Mouse (Mus musculus): ENCODE measurements around the gene Ank3. TPM values are rescaled to one million over a fixed set of nuclear protein-coding genes. Genes with fewer than 3 reads are reported as not detected.

Gene Ank3
- polyA plus RNA-seq, 1 experiment from 2014 or later = 10.5 TPM

DNA sequence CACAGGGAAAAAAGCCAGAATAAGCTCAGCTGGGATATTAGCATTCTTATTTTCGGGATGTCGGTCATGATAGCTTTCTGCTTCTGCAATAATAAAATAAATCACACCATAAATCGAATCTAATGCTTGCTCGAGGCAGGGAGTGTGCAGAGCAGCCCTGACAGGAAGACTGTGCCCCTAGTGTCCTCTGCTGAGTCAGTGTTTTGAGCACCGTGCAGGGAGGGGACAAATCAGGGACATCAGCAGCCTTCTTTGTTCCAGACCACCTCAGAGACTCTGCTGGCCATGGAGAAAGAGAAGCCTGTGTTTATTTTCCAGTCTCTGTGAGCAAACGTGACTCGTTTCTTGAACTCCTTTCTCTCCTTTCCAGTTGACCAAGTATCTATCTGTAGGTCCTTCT, 352.8 kb downstream of the Ank3 start:
- no peak for DNase-seq (ENCODE audit: low spot score)

DNA sequence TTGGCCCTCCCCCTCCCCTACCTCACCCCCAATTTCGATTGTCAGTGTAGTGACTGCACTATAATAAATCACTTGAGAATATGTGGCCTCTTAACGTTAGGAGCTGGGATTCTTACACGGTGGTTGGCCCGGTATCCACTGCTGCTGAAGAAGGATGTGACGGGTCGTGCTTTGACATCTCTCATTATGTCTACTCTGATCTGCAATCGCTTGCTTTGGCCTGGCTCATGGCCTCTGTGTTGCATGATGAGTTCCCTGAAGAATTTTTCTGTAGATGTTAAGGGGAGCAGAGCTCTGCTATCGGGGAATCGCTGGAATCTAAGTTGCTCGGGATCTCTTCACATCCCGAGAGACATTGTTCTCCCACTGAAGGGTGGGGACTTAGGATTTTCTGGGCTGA, 354.9 kb downstream of the Ank3 start:
- DNase-seq (ENCODE audit: low spot score) = no peak

DNA sequence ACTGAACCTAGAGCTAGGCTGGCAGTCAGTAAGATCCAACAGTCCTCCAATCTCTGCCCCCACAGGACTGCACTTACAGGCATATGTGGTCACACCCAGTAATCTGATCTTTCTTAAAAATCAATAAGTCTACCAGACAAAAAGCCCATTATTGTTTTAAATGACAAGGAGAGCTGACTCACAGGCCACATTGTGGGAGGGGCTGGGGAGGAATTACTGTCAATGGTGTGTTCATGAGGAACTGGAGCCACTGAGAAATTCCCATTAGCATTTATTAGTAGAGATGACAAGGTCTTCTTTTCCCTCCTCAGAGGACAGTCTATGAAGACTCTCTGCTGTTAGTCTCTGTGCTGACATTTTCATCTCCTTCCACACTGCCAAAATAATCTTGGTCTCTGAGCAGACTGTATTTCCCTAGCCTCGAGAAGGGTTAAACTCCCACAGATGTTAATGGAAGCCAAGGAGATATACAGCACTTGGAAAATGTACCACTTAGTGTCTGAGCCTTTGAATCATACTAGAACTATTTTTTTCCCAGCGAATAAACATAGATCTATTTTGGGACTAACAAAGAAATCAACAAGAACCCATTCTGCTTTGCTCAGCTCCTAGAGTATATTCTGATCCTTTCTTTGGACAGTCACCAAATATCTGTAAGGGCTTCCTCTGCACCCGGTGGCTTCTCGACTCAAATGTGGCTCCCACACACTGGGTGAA, 358.5 kb downstream of the Ank3 start:
- DNase-seq (ENCODE audit: low spot score) = no peak

DNA sequence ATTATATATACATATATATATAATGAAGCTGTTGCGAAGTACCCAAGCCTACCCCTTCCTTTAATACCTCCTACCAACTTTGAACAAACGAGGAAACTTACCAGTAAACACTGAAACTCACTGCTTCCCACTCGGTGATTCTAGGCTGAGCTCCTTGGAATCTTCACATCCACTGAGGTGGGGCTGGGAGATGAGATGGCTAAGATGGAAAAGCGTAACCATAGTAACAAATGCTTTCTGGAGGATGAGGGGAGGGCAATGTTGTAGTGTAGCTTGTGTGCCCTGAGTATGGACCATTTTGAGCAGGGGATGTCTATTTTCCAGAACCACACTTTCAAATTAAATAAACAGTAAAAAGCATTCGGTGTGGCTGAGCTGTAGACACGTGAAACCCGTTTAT, 364.4 kb downstream of the Ank3 start:
- no peak for DNase-seq (ENCODE audit: low spot score)

DNA sequence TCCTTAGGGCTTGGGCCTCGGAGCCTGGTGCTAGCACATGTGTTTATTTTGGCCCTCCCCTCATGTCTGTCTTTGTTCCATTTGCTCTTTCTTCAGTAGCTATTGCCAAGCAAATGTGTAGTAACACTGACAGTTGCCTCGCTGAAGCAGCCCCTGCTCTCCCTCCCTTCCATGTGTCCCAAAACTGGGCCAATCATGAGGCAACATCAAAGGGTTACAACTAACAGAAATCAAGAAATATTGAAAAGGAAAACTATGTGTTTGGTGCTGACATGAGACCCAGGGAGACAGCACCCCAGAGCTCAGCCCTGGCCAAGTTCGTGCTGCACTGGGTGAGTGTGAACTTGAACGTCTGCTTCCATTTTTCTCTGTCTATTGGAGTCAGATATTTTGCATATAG, 365.8 kb downstream of the Ank3 start:
- DNase-seq (ENCODE audit: low spot score) = no peak

DNA sequence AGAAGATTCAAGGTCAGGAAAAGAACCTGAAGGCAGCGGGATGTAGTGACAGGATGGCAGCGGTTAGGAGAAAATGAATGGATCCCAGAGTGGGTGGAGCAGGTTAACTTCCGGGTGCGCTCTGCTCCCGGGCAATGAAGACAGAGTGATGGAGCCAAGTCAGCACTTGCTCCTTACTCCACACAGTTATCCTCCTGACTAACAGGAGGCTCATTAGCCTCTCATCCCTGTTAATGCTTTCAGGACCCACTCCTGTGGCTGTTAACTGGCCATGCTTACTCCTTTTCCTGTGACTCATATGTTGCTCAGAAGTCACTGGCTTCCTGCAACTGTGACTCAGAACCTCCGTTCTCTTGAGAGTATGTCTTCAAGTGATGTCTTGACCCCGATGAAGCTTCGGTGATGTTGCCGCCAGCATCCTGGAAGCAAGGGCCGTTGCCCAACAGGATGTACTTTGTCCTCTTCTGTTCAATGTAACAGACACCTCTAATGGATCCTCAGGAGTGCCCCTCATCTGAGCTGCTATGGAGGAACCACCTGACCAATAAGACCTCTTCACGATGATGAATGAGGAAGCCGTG, 378.6 kb downstream of the Ank3 start:
- no peak for DNase-seq (ENCODE audit: low spot score)

DNA sequence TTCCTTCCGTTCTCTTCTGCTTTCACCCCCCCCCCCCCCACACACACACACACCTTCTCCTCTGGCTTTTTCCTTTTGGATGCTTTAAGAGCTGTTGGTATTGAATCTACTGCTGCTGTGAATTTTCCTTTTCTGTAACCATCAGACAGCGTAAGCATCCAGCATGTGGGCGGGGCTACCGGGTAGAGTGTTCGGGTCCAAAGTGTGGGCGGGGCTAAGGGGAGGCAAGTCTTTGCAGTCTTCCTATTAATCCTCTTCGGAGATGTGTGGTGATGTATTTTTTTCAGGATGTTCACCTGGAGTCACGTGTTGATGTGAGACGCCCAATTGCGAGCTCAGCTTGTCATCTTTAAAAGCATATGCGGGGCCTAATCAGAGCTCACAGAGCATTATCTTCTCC, 379.2 kb downstream of the Ank3 start:
- no peak for DNase-seq (ENCODE audit: low spot score)

DNA sequence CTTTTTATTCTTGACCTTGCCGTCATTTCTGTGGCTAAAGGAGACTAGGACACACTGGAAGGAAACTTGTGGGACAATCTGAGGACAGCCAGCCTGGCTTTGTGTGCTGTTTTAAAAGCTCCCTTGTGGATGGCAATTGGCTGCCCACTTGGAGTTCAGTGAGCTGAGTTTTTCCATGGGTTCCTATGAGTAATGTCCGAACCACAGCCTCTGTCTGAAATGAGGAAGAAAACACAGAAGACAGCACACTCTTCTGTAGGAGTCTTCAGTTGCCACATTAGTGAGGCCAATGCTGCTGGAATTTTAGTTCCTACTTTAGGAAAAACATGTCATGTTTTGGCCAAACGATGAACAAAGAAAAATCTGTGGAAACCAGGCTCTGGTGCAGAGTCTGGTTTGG, 380.7 kb downstream of the Ank3 start:
- DNase-seq (ENCODE audit: low spot score) = no peak

DNA sequence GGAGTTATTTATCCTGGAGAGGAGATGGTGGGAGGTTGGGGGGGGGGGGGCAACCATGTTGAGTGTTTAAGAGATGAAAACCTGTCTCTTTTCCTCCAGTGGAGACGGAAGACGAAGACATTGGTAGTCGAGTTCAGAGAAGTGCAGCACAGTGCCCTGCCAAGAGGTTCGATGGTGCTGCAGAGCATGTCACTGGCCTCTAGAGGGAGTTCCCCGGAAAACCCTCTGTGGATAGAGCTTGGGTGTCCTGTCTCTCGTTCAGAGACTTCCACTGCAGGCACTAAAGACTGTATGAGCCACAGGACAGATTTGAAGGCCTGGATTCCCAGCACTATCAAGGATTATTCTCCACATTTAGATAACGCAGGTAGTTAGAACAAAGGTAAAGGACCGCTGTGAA, 382.9 kb downstream of the Ank3 start:
- DNase-seq (ENCODE audit: low spot score) = no peak

DNA sequence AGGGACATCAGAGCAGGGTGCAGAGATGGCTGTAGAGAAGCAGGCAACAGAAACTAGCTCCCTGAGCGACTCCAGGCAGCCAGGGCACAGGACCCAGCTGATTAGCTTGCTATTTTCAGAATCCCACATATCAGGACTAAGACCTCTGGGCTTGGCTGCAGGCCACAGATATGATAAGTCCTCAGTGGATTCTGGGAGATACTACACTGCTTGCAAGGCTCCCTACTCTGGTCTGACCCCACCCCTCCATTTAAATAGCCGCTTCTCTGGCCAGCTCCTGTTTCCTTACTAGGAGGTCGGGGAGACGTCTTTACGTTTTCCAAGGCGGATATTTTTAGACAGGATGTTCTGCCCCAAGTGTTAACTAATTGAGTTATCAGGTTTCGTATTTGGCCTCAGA, 386.7 kb downstream of the Ank3 start:
- no peak for DNase-seq (ENCODE audit: low spot score)

DNA sequence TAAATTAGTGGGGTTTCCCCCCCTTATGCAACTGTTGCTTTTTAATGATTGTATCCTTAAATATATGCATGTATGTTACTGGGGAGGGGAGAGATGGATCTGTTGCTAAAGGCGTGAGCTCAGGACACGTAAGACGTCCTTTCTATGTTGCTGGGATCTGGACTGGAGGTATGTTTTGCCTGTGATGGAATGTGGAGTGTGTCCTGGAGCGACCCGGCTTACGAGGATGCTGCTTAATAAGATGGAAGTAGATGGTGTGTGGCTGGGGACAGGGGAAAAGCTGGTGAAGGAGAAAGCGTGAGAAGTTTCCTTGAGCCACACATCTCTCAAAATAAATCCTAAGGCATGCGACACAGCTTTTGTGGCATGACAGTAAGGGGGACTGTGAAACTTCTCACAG, 387.1 kb downstream of the Ank3 start:
- no peak for DNase-seq (ENCODE audit: low spot score)

DNA sequence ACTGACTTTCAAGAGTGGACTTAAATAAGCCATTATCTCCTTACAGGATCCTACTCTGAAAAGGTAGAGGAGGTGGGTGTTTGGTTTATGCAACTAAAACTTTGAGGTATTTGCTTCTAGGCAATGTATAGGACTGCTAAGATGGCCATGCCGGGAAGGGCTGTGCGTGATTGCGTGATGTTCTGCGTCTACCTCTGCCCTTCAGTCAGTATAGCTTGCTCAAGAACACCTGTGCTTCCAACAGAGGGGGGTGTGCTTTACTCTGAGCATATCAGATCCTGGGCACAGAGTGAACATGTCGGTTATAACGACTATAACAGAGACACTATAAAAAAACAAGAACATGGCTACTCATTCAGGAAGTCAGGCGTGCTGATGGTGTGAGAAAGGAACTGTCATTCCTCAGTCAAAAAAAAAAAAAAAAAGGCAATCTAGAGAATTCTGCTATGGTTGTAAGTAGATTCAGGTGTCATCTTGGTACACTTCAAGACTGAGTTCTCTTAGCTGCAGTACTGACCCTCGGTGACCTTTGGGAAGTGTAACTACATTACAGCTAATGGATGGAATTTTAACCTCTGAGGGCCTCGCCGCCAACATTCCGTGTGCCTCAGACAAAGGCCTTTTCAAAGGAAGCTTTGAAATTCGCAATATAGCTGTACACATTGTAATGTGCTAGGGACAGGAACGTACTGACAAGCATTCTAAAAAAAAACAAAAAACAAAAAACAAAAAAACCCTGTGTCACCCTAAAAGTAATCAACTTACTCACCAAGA, 387.8 kb downstream of the Ank3 start:
- no peak for DNase-seq (ENCODE audit: low spot score)

DNA sequence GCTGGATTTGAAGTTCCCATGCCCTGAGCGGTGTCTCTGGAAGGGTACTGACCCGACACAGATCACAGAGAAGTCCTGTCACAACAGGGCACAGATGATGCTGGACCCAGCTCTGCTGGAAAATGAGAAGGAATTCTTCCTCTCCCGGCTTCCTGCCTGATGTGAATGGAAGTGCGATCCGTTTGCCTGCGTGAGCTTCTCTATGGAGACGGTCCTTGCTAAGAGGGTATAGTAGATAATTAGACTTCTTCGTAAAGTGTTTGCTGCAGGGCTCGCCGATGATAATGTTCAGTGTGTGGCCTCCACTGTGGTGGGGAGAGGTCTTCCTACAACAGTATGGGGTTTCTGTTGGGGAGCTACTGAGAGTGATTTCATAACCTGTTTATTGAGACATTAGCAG, 388.8 kb downstream of the Ank3 start:
- no peak for DNase-seq (ENCODE audit: low spot score)

DNA sequence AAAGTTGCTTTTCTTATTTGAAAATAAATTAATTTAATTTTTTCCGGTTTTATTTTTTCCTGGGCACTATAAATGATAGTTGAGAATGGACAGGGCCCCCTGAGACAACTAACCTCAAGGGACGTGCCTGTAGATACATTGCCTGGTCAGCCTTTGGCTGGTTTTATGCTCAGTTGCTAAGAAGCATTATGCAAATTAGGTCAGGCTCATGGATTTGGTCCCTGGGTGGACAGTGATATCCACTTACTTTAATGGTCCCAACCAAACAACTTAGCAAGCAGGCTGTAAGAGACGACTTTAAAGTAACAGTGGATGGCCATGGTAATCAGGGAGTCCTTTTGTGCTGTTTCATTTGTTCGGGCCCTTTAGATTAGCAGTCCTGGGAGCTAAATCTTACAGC, 392.0 kb downstream of the Ank3 start:
- no peak for DNase-seq (ENCODE audit: low spot score)

DNA sequence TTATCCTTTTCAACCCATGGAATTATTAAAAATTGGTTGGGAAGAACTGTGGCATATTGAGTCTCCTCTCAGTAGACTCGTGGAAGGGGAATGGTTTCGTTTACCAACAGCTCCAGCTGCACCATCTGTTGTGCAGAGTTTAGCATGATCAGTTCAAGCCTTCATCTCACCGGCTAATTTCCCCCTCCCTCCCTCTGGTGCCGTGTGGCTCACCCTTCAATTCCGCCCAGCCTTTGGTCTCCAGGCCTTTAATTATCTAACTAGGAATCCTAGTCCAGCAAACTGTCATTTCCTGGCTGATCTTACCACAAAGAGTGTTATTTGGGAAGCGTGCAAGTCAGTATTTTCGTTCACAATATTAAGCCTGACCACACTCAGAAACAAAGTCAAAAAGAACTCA, 393.4 kb downstream of the Ank3 start:
- DNase-seq (ENCODE audit: low spot score) = no peak

DNA sequence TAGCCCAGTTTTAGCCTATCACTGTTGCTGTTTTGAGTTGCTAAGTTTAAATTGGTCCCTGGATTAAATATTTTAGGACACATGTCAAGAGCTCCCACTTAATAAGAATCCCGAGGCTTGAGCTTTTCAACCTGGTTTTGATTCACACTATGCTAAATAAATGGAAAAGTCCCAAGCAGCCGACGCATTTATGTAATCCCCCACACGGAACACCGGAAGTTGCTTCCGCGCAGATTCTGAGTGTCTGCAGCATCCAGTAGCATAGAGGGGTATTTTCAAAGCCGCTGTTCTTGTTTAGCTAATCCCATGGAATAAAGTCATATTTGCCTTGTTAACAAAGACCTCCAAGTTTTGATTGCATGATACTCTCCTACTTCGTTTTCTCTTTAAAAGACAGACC, 393.8 kb downstream of the Ank3 start:
- DNase-seq (ENCODE audit: low spot score) = no peak

DNA sequence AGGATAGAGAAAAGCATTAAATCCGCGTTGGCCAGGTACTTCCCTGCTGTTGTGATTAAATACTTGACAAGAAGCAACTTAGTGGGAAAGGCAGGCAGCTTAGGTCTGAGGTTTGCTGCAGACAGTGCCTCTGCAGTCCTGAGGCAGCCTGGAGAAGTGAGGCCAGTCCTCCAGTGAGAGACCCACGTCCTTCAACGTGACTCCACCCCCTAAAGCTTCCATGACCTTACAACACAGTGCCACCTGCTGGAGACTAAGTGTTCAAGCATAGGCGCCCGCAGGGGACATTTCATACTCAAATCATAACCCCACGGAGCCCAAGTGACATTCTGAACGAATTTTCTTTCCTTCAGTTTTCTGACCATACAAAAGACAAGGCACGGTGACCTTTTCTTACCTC, 394.5 kb downstream of the Ank3 start:
- DNase-seq (ENCODE audit: low spot score) = peak; percentile 24

DNA sequence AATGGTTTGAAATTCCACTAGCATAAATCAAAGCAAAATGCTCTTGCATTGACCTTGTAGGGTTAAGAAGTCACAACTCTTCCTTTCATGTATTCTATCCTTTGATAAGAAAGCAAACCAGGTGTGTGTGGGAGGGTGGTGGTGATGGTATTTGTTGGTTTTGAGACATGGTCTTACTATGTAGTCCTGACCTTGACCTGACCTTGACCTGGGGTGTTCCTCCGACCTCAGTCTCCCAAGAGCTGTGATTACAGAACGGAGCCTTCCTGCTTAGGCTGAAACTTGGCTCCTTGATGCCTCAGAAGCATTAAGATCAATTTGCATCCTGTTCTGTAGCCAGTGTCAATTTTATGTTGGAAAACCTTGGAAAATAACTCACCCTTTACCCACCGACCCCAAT, 397.1 kb downstream of the Ank3 start:
- DNase-seq (ENCODE audit: low spot score) = no peak

DNA sequence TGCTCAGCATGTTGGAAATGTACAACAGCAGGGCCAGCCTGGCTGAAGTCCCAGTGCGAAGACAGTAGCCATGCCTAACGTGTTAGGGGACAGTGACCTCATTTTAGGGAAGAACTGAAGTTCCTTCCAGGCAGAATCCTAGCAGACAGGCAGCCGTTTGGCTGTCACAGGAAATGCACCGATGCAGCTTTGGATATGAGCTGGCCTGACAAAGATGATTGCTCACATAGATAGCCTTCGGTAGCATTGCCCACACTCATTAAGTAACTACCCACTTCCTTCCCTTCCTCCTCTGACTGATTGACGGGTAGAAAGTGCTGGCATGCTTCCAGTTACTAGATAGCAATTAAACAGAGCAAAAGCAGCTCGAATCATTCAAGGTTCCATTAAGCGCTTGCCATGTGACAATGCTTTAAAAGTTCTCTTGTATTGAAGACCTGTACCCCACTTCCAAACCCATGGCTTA, 397.9 kb downstream of the Ank3 start:
- DNase-seq (ENCODE audit: low spot score) = no peak

DNA sequence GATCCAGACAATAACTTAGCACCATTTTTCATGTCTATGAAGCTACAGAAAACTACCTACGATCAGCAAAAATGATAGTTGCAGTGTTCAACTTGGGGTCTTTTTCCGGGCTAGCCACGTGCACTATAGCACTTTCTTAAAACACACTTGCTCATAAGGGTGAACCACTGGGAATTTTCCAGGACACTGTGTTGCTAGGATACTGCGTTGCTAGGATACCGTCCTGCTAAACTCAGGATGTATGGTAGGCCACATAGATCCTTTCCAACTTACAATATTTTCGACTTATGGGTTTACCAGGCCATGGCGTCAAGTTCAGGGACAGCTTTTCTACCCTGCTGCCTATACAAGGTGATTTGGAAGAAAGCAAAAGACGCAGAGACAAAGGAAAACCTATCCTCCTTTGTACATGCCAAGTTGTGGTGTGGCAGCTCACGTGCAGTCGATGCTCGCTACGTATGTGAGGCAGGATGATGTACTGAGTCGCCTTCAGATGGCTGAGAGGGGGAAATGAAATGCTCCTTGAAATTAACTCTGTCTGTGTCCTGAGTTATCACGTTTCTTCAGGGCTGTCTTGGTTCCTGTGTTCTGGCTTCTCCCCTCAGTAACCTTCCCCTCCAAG, 404.7 kb downstream of the Ank3 start:
- DNase-seq (ENCODE audit: low spot score) = no peak

DNA sequence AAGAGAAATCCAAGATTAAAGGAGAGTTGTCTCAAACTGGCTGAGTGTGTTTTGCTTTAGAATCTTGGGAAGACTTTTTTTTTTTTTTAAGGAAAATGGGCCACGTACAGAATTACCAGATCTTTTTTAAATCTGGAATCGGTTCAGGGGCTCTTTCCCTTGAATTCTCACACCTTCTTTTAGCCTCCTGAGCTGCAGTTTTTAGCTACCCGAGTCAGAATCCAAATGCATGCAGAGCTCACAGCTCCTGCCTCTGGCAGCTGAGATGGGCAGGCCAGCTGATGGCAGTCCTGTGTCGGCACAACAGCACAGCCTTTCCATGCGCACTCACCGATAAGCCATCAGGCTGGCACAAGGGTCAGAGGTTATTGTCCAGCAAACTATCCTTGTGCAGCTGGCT, 406.0 kb downstream of the Ank3 start:
- DNase-seq (ENCODE audit: low spot score) = no peak

DNA sequence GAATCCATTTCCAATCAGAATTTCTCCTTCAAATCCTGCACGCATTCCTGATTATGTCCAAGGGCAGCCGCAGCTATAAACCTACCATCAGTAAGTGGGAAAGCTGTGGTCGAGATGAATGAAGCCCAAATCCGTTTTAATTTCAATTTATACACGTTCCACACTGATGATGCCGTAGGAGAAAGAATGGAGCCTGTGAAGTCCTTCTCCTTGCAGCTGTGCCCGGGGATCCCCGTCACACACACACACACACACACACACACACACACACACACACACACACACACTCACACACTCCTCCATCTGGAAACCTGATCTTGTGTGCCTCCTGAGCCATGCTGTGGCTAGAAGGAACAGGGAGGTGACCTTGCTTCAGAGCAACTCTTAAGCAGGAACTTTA, 412.2 kb downstream of the Ank3 start:
- DNase-seq (ENCODE audit: low spot score) = no peak

Data from thymus, postnatal 0 days (tissue).